Mouse (Mus musculus): ENCODE measurements at regions not wholly inside any gene's neighbourhood (a gene's known extent, or its start where the extent isn't known, plus 50 kb on each side); places are given as distances from the start of the nearest gene placed in this dataset.

- TF ChIP-seq CTCF (IDR thresholded peaks at IDR 0.05; ENCODE audit: borderline replicate concordance, control insufficient read depth, extremely low read depth, insufficient read depth, low read length, poor library complexity) (no peak), POLR2A (IDR thresholded peaks at IDR 0.05; ENCODE audit: control insufficient read depth, extremely low read depth, insufficient read depth, low read length, poor library complexity) (no peak)
Observed at GRCm38 (mm10) chr3:149338684-149339373, 348.5 kb upstream of the Adgrl2 start.

Data from thymus, adult 2 months (tissue).